Mouse (Mus musculus) splenic B cell, adult 2 months (primary cell): ENCODE measurements around the gene Pogk.

Experiments used
- DNase-seq: peaks from one replicate; pipeline ENCODE4 v3.0.0-alpha.2; 2011; ENCODE audit warnings: low read depth, low spot score
- H3K27me3 ChIP-seq: 2 replicates; pipeline ENCODE4 v1.6.1; 2012; ENCODE audit warnings: mild to moderate bottlenecking, low read length, moderate library complexity, mixed read lengths; ENCODE audit not compliant: control insufficient read depth, poor library complexity, insufficient read depth, severe bottlenecking
- H3K36me3 ChIP-seq: 2 replicates; pipeline ENCODE4 v1.6.1; 2012; ENCODE audit warnings: mild to moderate bottlenecking, low read length, moderate library complexity, mixed read lengths; ENCODE audit not compliant: control insufficient read depth, poor library complexity, insufficient read depth, severe bottlenecking

The Pogk gene

DNA sequence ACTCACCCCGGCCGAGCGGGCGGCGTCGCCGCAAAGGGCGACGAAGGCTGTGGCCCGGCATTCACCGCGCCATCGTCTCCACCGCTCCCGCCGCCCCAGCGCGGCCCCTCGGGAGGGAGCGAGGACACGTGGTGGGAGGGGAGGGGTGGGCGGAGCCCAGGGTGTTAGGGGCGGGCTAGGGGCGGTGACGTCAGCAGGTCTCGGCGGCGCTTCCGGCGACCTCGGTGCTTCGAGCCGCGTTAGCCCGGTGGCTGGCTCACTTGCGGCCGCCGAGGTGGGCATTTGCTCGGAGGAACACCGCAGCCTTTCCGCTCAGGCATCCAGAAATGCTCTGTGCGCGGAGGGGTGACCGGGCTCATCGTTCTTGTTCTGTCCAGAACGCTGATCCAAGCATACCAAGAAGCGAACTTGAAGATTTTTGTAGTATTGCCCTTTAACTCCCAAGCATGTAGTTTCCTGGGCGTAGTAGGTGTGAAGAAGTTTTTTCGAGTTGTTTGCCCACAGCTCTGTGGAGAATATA, at the start of gene Pogk:
Gene Pogk, minus strand, starts transcription at position 163 of the 520 bp plus-strand sequence.
- Histone ChIP-seq H3K36me3 (no peaks in the 10 kb centered on the region), H3K27me3 (no peaks in the 10 kb centered on the region)
- peak; percentile 92 for DNase-seq

DNA sequence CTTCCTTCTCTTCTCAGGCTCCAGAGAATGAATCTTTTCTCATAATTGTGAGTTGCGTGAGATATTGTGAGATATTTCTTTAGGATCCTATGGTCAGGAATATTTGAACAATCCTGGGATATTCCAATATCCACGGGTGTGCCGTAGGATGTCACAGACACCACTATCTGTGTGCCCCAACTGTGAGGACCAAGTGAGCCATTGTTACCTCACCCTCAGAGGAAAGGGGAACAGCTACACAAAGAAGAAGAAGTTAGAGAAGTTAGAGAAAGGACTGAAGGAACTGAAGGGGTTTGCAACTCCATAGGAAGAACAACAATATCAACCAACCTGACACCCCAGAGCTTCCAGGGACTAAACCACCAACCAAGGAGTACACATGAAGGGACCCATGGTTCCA, 32.3 kb upstream of the Pogk start:
- Histone ChIP-seq H3K27me3 (no peaks in the 10 kb centered on the region), H3K36me3 (no peaks in the 10 kb centered on the region)
- DNase-seq, result no peak

DNA sequence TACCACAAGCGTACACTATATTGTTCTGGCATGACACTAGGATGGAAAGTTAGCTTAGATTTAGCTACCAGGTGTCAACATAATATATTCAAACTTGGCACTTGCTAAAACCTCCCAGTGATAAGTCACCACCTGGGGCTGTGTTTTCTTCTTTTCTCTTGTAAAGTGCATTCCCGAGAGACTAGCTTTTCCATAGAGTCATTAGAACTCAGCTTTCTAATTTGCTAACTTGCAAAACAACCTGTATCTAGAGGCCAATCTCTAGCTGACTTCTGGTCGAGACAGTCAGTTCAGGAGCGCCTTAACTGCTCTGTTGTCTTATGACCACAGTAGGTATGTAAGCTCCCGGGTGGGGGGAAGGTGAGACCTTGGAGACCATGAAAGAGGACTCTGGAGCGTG, 29.8 kb upstream of the Pogk start:
- H3K27me3 ChIP-seq, result no peaks in the 10 kb centered on the region
- H3K36me3 ChIP-seq, result no peaks in the 10 kb centered on the region
- no peak for DNase-seq

DNA sequence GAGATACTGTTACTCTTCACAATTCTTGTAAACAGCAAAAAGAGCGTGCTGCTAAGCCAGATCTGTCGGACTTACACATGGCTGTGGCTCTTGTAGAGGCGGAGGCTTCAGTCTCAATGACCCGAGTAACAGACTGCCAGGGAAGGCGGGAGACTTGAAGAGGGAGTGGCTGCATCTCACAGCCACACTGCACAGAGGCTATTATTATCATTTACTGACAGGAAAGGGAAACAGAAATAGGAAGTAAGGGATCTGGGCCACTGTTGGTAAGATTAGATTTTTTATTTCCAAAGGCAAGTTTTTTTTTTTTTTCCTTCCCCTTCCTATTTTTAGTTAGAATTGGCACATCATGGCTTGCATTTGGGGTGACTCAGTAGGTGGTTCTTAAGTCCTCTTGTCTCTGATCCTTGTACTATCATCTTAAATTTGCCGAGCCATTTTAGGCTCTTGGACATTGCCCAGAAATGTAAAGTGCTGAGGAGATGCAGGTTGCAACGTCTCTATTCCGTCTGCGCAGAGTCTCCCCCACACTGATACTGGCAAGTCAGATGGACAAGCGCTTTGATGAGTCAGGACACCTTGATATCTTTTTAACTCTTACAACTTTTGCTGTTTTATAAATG, 20.3 kb upstream of the Pogk start:
- Histone ChIP-seq H3K27me3 (no peaks in the 10 kb centered on the region), H3K36me3 (no peaks in the 10 kb centered on the region)
- no peak for DNase-seq

DNA sequence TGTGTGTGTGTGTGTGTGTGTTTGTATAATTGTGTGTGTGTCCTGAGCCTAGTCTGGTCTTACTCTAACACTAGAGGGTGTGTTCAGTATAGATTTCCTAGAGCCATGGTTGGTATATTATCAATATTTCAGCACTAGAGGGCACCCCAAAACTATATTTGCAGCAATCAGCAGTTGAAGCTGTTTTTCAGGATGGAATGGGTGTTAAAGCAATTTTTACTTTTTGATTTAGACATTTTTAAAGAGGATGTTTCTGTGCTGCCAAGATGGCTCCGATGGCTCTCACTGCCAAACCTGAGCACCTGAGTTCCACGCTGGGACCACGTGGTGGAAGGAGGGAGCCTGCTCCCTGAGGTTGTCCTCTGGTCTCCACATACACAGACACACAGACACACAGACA, 19.4 kb upstream of the Pogk start:
- DNase-seq, result peak; percentile 47
- Histone ChIP-seq H3K27me3 (no peaks in the 10 kb centered on the region), H3K36me3 (no peaks in the 10 kb centered on the region)

DNA sequence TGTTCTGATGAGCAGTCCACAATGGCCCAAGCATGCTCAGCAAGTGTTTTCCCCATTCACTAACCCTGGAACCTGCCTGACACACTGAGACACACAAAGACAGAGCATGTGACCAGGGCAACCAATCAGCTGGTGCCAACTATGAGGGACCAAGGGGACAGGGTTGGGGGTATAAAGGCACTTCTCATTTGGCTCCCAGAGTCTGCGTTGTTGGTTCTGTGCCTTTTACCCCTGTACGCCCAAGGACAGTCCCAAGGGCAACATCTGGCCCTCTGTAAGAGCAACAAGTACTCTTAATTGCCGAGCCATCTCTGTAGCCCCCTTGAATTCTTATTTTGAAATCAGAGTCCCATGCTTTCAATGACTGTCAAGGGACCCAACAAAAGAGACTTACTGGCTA, 2.6 kb upstream of the Pogk start:
- no peaks in the 10 kb centered on the region for H3K36me3 ChIP-seq
- no peaks in the 10 kb centered on the region; the same call in 1 of the 2 replicates for H3K27me3 ChIP-seq
- DNase-seq, result no peak

DNA sequence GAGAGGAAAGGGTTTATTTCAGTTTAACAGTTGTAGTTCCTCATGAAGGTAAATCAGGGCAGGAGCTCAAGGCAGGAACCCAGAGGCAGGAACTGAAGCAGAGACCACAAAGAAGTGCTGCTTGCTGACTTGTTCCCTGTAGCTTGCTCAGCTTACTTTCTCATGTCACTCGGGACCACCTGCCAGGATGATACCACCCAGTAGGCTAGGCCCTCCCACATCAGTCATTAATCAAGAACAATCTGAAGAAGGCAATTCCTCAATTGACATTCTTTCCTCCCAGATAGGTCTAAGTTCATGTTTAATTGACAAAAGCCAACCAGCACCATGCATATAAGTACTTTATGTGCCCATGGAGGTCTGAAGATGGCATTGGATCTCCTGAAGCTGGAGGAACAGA, 1.9 kb upstream of the Pogk start:
- no peaks in the 10 kb centered on the region for H3K36me3 ChIP-seq
- no peak for DNase-seq
- H3K27me3 ChIP-seq, result no peaks in the 10 kb centered on the region; the same call in 1 of the 2 replicates

DNA sequence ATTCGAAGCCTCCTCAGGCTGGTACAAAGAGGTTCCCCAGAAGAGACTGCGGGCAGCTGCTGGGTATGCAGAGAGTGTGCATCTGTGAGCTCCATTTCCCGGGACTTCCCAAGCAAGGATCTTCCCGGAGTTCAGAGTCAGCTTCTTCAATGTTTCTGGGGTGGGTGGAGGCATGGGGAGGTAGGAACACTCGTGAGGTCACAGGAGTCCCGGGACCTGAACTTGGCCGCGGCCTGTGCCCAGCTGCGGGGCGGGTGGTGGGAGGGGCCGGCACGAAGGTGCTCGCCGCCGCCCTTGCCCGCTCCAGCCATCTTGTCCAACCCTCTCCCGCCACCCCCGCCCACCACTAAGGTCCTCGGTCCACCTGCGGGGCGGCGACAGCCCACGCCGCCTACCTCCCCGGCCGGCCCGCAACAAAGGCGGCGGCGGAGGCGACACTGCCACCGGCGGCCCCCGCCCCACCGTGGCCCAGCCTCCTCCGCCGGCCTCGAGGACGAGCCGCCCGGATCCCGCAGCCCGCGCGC, 424 bp downstream of the Pogk start:
- peak; percentile 59 for DNase-seq
- H3K36me3 ChIP-seq, result no peaks in the 10 kb centered on the region
- no peaks in the 10 kb centered on the region for H3K27me3 ChIP-seq

DNA sequence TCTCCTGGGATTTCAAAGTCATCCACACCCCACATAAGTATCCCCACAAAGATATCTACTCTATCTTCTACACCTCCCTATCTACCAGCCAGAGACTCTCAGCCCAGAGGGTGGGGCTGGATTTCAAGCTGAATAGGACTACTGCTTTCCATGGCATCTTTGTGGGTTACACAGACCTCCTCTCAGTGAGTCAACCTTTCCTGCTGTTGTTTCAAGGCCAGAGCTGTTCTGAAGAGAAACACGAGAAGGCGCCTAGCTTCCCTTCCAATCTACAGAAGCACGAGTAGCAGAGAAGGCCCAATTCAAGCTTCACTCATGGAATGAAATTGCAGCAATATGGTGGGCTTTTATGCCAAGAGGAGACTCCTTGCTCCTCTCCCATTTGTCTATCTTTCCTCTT, 5.8 kb downstream of the Pogk start:
- Histone ChIP-seq H3K27me3 (no peaks in the 10 kb centered on the region), H3K36me3 (no peaks in the 10 kb centered on the region)
- no peak for DNase-seq

DNA sequence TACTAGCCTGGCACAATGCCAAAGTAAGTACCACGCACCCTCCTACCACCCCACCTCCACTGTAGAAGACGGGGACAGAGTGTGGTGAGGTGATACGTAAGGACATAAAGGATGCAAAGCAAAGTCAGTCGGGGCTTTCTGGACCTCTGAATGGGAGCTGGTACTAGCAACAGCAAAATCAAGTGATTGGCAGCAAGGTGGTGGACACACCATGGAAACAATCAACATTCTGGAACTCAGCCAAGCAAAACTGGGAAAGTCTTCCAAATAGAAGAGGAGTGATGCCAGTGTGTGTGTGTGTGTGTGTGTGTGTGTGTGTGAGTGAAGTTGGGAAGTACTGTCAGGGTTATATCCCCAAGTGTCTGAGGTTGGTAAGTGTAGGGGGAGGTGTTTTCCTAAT, 7.7 kb downstream of the Pogk start:
- DNase-seq, result no peak
- Histone ChIP-seq H3K27me3 (no peaks in the 10 kb centered on the region), H3K36me3 (no peaks in the 10 kb centered on the region)

DNA sequence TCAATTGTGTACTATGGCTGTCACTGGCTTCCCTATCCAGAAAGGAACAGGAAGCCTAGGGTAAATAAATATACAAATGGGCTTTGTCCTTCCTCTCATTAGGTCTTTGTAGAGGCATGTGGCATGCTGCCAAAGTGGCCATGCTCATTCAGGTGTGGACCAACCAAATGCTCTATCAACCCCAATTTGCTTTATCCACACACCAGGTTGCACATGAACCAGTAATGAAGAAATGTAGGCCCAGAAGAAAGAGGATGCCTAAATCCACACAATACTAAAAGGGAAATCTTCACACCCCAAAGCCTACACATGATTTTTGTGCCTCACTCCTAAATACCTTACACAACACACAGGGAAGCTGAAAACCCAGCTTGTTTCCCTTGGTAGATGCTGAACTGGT, 8.2 kb downstream of the Pogk start:
- Histone ChIP-seq H3K36me3 (no peaks in the 10 kb centered on the region), H3K27me3 (no peaks in the 10 kb centered on the region)
- no peak for DNase-seq

DNA sequence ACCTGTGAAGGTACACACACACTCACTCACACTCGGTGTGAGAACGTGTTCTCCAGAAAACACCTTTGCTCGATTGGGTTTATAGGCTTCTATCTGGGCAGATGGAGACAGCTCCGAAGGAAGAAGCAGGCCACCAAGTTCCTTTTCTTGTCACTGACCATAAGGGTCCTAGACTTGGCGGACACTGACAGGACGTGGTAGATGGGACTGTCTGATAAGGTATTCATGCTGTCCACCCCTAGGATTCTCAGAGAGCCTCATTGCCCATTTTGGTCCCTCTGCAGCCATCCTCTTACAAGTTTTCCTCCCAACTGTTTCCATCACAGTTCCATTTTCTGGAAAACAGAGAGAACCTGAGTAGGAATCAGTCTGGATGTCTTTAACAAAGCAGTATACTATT, 13.3 kb downstream of the Pogk start:
- H3K27me3 ChIP-seq, result no peaks in the 10 kb centered on the region
- no peak for DNase-seq

DNA sequence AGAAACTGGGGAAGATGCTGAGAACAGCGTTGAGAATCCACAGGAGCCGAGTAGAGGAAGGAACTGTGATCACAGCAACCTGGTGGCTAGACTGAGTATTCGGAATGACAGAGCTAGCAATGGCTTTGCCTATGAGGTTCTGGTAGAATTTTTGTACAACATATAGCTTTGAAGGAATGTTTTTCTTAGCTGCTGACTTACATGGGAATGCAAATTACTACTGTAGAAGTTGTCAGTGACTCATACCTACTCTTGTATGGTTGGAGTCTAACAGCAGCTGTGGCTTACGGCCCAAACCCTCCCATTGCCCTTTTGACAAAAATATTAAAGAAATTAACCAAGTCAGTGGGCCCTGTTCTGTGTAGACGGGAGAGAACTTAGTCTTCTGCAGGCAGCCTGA, 14.0 kb downstream of the Pogk start:
- DNase-seq, result no peak
- H3K36me3 ChIP-seq, result peaks cover 6% of the 10 kb centered on the region

More for the DNA sequence above, 13.3 kb downstream of the Pogk start:
- no peaks in the 10 kb centered on the region; the same call in none of the 2 replicates for H3K36me3 ChIP-seq

DNA sequence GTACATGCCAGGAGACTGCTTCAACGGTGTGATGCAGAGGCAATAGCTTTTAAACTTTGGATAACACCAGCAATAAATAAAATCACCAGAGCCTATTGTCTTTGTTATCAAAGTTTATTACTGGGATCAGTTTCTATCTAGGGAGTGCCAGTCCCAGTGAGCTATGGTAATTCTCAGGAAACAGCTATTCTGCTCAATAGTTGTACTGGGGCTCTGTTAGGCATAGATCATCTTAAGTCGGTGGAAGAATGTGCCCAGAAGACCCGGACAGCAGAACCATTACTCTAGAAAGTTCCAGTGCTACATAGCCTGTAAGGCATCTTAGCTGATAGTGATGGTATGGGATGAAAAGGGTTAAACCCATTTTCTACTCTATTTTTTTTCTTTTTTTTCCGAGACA, 14.9 kb downstream of the Pogk start:
- DNase-seq, result no peak
- Histone ChIP-seq H3K36me3 (peaks cover 7% of the 10 kb centered on the region), H3K27me3 (no peaks in the 10 kb centered on the region)

More for the DNA sequence above, 14.0 kb downstream of the Pogk start:
- no peaks in the 10 kb centered on the region for H3K27me3 ChIP-seq

DNA sequence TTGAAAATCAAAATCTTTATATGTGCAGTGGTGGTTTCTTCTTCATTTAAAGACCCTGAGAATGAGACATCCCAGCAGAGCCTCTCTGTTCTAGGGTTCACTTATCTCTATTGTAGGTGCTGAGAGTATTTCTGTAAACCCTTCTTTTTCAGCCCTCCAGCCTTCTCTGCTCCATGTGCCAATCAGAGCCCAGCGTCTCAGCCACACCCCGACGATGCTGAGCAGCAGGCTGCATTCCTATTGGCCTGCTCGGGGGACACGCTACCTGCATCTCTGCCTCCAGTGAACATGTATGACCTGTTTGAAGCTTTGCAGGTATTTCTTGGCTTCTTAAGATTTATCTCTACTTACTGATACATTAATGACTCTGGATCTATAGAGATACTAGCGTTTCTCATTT, 18.0 kb downstream of the Pogk start:
- DNase-seq, result no peak
- no peaks in the 10 kb centered on the region for H3K27me3 ChIP-seq
- H3K36me3 ChIP-seq, result peaks cover 19% of the 10 kb centered on the region
